Mouse (Mus musculus) stomach, postnatal 0 days (tissue): Measurements from ENCODE around the gene Zfp866. TPM values are rescaled to one million over a fixed set of nuclear protein-coding genes. Genes with fewer than 3 reads are reported as not detected.

Experiments
- ATAC-seq: fragments of 200-750 bp; cut with Nextera tagmentation; 2 replicates; pipeline ENCODE4 v1.8.0; 2017; ENCODE audit not compliant: low FRiP score, low TSS enrichment
- DNase-seq: peaks from one replicate; pipeline ENCODE4 v3.0.0-alpha.2; 2016; ENCODE audit warnings: low spot score
- H3K27ac ChIP-seq: fragments of 300-500 bp; sonication (generic); replicated peaks from 2 replicates; pipeline ENCODE4 v1.5.1; 2014; ENCODE audit warnings: mild to moderate bottlenecking, control low read depth
- H3K27me3 ChIP-seq: fragments of 300-500 bp; sonication (generic); 2 replicates; pipeline ENCODE4 v1.6.1; 2014; ENCODE audit warnings: low read length; ENCODE audit not compliant: control insufficient read depth, insufficient read depth
- H3K36me3 ChIP-seq: fragments of 300-500 bp; sonication (generic); 2 replicates; pipeline ENCODE4 v1.6.1; 2014; ENCODE audit warnings: low read length, mixed read lengths; ENCODE audit not compliant: control insufficient read depth, insufficient read depth
- H3K4me1 ChIP-seq: fragments of 300-500 bp; sonication (generic); replicated peaks from 2 replicates; pipeline ENCODE4 v1.6.1; 2014; ENCODE audit warnings: antibody characterized with exemption; ENCODE audit not compliant: control insufficient read depth, insufficient read depth
- H3K4me2 ChIP-seq: fragments of 300-500 bp; sonication (generic); replicated peaks from 2 replicates; pipeline ENCODE4 v1.6.1; 2014; ENCODE audit warnings: low read depth, mild to moderate bottlenecking, control low read depth, moderate library complexity
- H3K4me3 ChIP-seq: fragments of 300-500 bp; sonication (generic); 2 replicates; pipeline ENCODE4 v1.5.1; 2014; ENCODE audit warnings: low read depth, low read length, control low read depth
- H3K9ac ChIP-seq: fragments of 300-500 bp; sonication (generic); 2 replicates; pipeline ENCODE4 v1.6.1; 2014; ENCODE audit warnings: mild to moderate bottlenecking, low read length, control low read depth, mixed read lengths
- H3K9me3 ChIP-seq: fragments of 300-500 bp; sonication (generic); 2 replicates; pipeline ENCODE4 v1.6.1; 2016; ENCODE audit warnings: low read length; ENCODE audit not compliant: control insufficient read depth
- CTCF ChIP-seq: IDR thresholded peaks from 2 replicates; pipeline ENCODE4 v1.5.1; 2016; ENCODE audit warnings: antibody characterized with exemption, low read depth, mild to moderate bottlenecking, moderate library complexity
- EP300 ChIP-seq: optimal IDR thresholded peaks from 2 replicates; pipeline ENCODE3; 2016; ENCODE audit warnings: antibody characterized with exemption
- WGBS: fragments of 180-500 bp; shearing (Covaris S2); extraction: QIAGEN DNeasy Blood & Tissue Kit; methylation state at CpG from one replicate; pipeline ENCODE4 v1.1.7; 2014; 5-methylcytosine and 5-hydroxymethylcytosine counted together
- polyA plus RNA-seq: library from polyadenylated mRNA; unstranded; fragments of >200 nt; fragmentation: Nextera tagmentation; extraction: Ambion mirVana; gene quantifications from 2 replicates; pipeline ENCODE4 v1.2.1, GENCODE M21; 2015

The Zfp866 gene
- polyA plus RNA-seq, 1 experiment from 2014 or later: 9.0 TPM

- Histone ChIP-seq H3K4me2 (no peak overlapping the region), H3K4me3 (no peak overlapping the region), H3K27ac (no peak overlapping the region), H3K9me3 (no peaks in the 10 kb centered on the region), H3K27me3 (no peaks in the 10 kb centered on the region), H3K9ac (no peak overlapping the region), H3K36me3 (peaks cover 4% of the 10 kb centered on the region; the same call in 1 of the 2 replicates), H3K4me1 (no peaks in the 10 kb centered on the region)
- TF ChIP-seq EP300 (no peak), CTCF (no peak)
- no peak for DNase-seq
- WGBS: 81% methylated on average over 5 of the region's 5 CpGs
- no peak for ATAC-seq
Observed at GRCm38 (mm10) chr8:69789105-69789504, 1.9 kb downstream of the Zfp866 start.

- no peak overlapping the region for H3K4me3 ChIP-seq
- H3K9ac ChIP-seq: no peak overlapping the region
- peak; percentile 11 for DNase-seq
- H3K27me3 ChIP-seq: no peaks in the 10 kb centered on the region
- no peaks in the 10 kb centered on the region for H3K9me3 ChIP-seq
- H3K27ac ChIP-seq: no peak overlapping the region
- no peak for ATAC-seq
- H3K4me1 ChIP-seq: no peaks in the 10 kb centered on the region; the same call in 1 of the 2 replicates
- 61% methylated on average over 9 of the region's 12 CpGs for WGBS
- no peak overlapping the region for H3K4me2 ChIP-seq
- H3K36me3 ChIP-seq: no peaks in the 10 kb centered on the region
- no peak for TF ChIP-seq EP300
- no peak for TF ChIP-seq CTCF
Observed at GRCm38 (mm10) chr8:69777111-69777510, 13.9 kb downstream of the Zfp866 start.

GRCm38 (mm10) chr8:69775149-69775534, 15.8 kb downstream of the Zfp866 start:
- TF ChIP-seq EP300: no peak
- no peak for TF ChIP-seq CTCF
- Histone ChIP-seq H3K36me3 (peaks cover under 1% of the 10 kb centered on the region; the same call in 1 of the 2 replicates), H3K9ac (no peak overlapping the region), H3K4me2 (0 out of 2 replicates have a peak overlapping the region, but pooled peaks have one; percentile 12), H3K4me1 (no peaks in the 10 kb centered on the region; the same call in 1 of the 2 replicates), H3K27me3 (no peaks in the 10 kb centered on the region), H3K27ac (no peak overlapping the region), H3K4me3 (peak overlapping the region; percentile 82; the same call in 1 of the 2 replicates), H3K9me3 (no peaks in the 10 kb centered on the region)
- 45% methylated on average over 2 of the region's 2 CpGs for WGBS
- DNase-seq: no peak
- ATAC-seq: no peak

GRCm38 (mm10) chr8:69774503-69775148, 16.4 kb downstream of the Zfp866 start, which contains the start of gene Gm20422:
Gm20422 (minus strand) TSS chr8:69774886.
- ATAC-seq (peak; percentile 100), DNase-seq (peak; percentile 92)
- no peaks in the 10 kb centered on the region; the same call in 1 of the 2 replicates for H3K4me1 ChIP-seq
- no peaks in the 10 kb centered on the region for H3K9me3 ChIP-seq
- under 1% methylated on average over 37 of the region's 41 CpGs for WGBS
- H3K27ac ChIP-seq: peak within 1 kb of the TSS; percentile 100
- H3K4me3 ChIP-seq: peak within 1 kb of the TSS; percentile 82
- no peak for TF ChIP-seq EP300
- 0 out of 2 replicates have a peak, but pooled peaks have one; percentile 17 for TF ChIP-seq CTCF
- peaks cover 3% of the 10 kb centered on the region; the same call in 1 of the 2 replicates for H3K36me3 ChIP-seq
- H3K4me2 ChIP-seq: peak within 1 kb of the TSS; percentile 50
- peak within 1 kb of the TSS; percentile 96 for H3K9ac ChIP-seq
- H3K27me3 ChIP-seq: no peaks in the 10 kb centered on the region

- Histone ChIP-seq H3K9ac (peak overlapping the region; percentile 23; the same call in 1 of the 2 replicates), H3K9me3 (no peaks in the 10 kb centered on the region), H3K27ac (no peak overlapping the region), H3K4me2 (no peak overlapping the region), H3K4me1 (no peaks in the 10 kb centered on the region; the same call in 1 of the 2 replicates), H3K36me3 (peaks cover 13% of the 10 kb centered on the region), H3K4me3 (no peak overlapping the region), H3K27me3 (no peaks in the 10 kb centered on the region)
- ATAC-seq: no peak
- no peak for DNase-seq
- 78% methylated on average over 2 of the region's 2 CpGs for WGBS
- no peak for TF ChIP-seq EP300
- TF ChIP-seq CTCF: no peak
Observed at GRCm38 (mm10) chr8:69772106-69772505, 18.9 kb downstream of the Zfp866 start.

- Histone ChIP-seq H3K9ac (no peak overlapping the region), H3K36me3 (peaks cover 20% of the 10 kb centered on the region), H3K4me2 (no peak overlapping the region), H3K27ac (no peak overlapping the region), H3K9me3 (0 out of 2 replicates have a peak, but pooled peaks cover 3% of the 10 kb centered on the region), H3K4me1 (no peaks in the 10 kb centered on the region; the same call in 1 of the 2 replicates), H3K27me3 (no peaks in the 10 kb centered on the region), H3K4me3 (no peak overlapping the region)
- WGBS: 79% methylated on average over 9 of the region's 9 CpGs
- ATAC-seq (no peak), DNase-seq (no peak)
- TF ChIP-seq EP300: no peak
- TF ChIP-seq CTCF: no peak
Observed at GRCm38 (mm10) chr8:69771221-69771620, 19.8 kb downstream of the Zfp866 start.
